Mouse (Mus musculus) stomach, postnatal 0 days (tissue): ENCODE data around the gene Rgs12.

ENCODE experiments used
- CTCF ChIP-seq: IDR thresholded peaks from 2 replicates; pipeline ENCODE4 v1.5.1; 2016; ENCODE audit warnings: antibody characterized with exemption, low read depth, mild to moderate bottlenecking, moderate library complexity
- EP300 ChIP-seq: optimal IDR thresholded peaks from 2 replicates; pipeline ENCODE3; 2016; ENCODE audit warnings: antibody characterized with exemption

DNA sequence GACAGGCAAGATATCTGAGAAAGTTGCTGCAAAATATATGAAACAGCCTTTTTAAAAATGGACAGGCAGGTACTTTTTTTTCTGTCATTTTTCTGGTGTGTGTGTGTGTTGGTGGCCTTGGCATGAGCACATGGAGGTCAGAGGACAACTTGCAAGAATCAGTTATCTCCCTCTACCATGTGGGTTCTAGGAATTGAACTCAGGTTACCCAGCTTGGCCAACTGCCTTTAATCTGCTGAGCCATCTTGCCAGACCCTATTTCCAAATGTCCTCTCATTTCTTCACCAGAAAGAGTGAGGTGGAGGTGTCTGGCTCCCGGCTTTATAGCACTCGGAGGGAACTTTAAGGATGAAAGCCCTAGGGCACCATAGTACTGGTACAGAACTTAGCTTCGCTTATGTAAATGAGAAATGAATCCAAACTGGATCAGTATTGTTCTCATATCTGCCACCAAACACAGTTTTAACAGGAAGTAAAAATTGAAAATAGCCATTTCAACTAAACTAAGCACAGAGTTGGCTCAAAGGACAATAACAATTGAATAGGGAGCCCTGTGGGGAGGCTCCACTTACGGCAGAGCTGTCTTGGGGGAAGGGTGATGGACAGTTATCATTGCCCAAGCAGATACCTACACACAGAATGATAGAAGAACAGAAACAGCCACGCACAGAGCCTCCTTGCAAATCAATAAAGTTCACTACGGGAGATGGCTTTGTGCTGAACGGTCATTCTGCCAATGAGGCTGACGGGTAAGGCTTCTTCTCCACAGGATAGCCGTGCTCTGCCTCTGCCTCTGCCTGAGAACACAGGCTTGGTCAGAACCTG is 18.9 kb upstream of the Rgs12 start:
- TF ChIP-seq CTCF (no peak), EP300 (no peak)
